Mouse (Mus musculus) testis, adult 2 months (tissue): ENCODE data around the gene Ankrd37. TPM values are rescaled to one million over a fixed set of nuclear protein-coding genes. Genes with fewer than 3 reads are reported as not detected.
A peak's percentile ranks its signal among the peaks of the same experiment; 100 is the strongest.

Experiments
- H3K27ac ChIP-seq: fragments of 200-500 bp; 2 replicates; pipeline ENCODE4 v1.5.1; 2012; ENCODE audit warnings: low read depth, low read length; ENCODE audit not compliant: control insufficient read depth, insufficient read depth
- H3K27me3 ChIP-seq: fragments of 200-500 bp; 2 replicates; pipeline ENCODE4 v1.6.1; 2012; ENCODE audit warnings: mild to moderate bottlenecking, low read length, moderate library complexity; ENCODE audit not compliant: control insufficient read depth, insufficient read depth
- H3K36me3 ChIP-seq: fragments of 200-500 bp; 2 replicates; pipeline ENCODE4 v1.6.1; 2012; ENCODE audit warnings: mild to moderate bottlenecking, low read length; ENCODE audit not compliant: control insufficient read depth, insufficient read depth
- H3K4me1 ChIP-seq: fragments of 200-500 bp; 2 replicates; pipeline ENCODE4 v1.6.1; 2012; ENCODE audit warnings: low read length; ENCODE audit not compliant: control insufficient read depth, insufficient read depth
- H3K4me3 ChIP-seq: fragments of 200-500 bp; 2 replicates; pipeline ENCODE4 v1.5.1; 2012; ENCODE audit warnings: low read depth, mild to moderate bottlenecking, low read length, moderate library complexity, mixed read lengths; ENCODE audit not compliant: control insufficient read depth
- CTCF ChIP-seq: fragments of 200-500 bp; IDR thresholded peaks from 2 replicates; pipeline ENCODE4 v1.5.1; 2012; ENCODE audit warnings: low read depth, mild to moderate bottlenecking, inconsistent platforms, low read length, moderate library complexity; ENCODE audit not compliant: control insufficient read depth, insufficient read depth, insufficient replicate concordance
- POLR2A ChIP-seq: fragments of 200-500 bp; IDR thresholded peaks from 2 replicates; pipeline ENCODE4 v1.6.1; 2012; ENCODE audit warnings: low read depth, mild to moderate bottlenecking, inconsistent platforms, low read length, moderate library complexity; ENCODE audit not compliant: control insufficient read depth
- polyA plus RNA-seq: library from polyadenylated mRNA; depleted of rRNA; stranded (reverse); fragments of >200 nt; gene quantifications from 2 replicates; pipeline ENCODE4 v1.2.3, GENCODE M21; 2012; rRNA removed

The Ankrd37 gene
- polyA plus RNA-seq: 3.0 and 3.7 TPM in 2 replicates

DNA sequence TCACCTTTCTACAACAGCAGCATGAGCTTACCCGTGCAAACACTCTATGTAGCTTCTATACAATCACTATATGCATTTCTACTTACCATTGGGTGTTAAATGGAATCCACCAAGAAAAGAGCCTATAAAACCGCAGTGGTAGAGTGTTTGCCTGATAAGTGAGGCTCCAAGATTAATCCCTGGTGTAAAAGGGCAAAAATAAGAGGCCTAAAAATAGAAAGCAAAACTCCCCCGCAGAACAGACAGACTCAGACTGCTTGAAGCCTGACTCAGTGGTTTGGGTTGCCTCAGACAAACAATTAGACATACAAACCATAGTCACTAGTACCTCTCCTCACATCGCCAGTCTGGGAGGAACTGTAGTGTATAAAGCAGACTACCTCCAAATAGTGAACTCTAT is at the start of gene Ankrd37:
TSS of gene Ankrd37 (minus strand) at position 112 of the 400 bp plus-strand sequence.
- TF ChIP-seq CTCF: no peak
- TF ChIP-seq POLR2A: no peak
- H3K36me3 ChIP-seq: no peaks in the 10 kb centered on the region
- no peak within 1 kb of the TSS for H3K4me3 ChIP-seq
- peaks cover 3% of the 10 kb centered on the region for H3K4me1 ChIP-seq
- H3K27ac ChIP-seq: no peak within 1 kb of the TSS
- no peaks in the 10 kb centered on the region for H3K27me3 ChIP-seq

DNA sequence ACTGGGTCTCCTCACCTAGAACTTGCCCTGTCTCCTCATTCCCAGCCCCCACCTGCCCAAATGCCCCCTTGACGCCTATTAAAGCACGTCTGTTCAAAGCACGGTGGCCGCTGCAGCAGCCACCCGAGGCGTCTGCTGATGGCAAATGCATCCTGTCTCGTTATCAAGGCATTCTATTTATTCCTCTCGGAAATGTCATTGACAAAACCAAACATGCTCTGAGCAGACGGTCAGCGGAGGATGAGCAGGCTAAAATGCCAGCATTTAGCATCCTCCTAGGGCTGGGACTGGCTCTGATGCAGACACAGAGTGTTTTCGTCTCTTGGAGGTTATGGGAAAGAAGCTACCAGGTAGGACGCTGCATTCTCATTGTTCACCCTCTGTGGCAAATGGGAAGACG is 34.8 kb upstream of the Ankrd37 start:
- no peak overlapping the region for H3K4me3 ChIP-seq
- no peaks in the 10 kb centered on the region for H3K27me3 ChIP-seq
- TF ChIP-seq POLR2A: no peak
- no peak for TF ChIP-seq CTCF
- peaks cover 3% of the 10 kb centered on the region for H3K36me3 ChIP-seq
- H3K27ac ChIP-seq: no peak overlapping the region
- no peaks in the 10 kb centered on the region for H3K4me1 ChIP-seq

DNA sequence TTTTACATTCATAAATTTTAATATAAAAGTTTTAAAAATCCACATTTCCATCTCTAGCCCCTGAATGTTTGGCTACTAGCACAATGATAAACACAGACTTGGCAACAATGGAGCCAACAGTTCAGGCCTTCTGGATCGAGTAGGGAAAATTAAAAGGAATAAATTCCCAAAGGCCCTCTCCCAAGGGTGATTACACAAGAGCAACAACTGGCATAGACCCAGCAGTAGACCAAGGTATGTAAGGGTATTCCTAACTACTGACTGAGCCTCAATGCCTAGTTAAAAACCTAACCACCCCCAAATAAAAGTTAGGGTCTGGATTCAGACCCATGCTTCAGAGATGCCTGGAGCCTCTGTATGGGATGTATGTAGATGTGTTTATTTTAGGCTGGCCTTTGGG is 34.2 kb upstream of the Ankrd37 start:
- no peak for TF ChIP-seq CTCF
- no peak for TF ChIP-seq POLR2A

DNA sequence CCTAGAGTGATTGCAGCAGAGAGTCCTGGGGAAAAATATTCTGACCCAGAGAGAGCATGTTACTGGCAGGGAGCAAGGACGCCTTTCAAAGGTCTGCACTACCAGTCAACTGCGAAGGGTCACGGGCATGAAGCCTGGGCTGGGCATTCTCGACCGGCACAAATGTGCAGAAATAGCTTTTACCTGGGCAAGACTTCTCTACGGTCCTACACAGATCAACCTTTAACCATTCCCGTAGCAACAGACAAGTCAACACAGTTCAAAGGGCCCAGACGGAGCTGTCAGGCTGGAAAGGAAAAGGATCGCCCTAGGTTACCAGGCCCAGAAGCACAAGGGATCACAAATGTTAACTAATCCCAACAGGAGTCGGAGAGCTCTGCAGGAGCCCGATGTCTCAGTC is 30.7 kb upstream of the Ankrd37 start:
- Histone ChIP-seq H3K4me3 (no peak overlapping the region), H3K4me1 (no peaks in the 10 kb centered on the region), H3K27me3 (no peaks in the 10 kb centered on the region), H3K27ac (no peak overlapping the region), H3K36me3 (peaks cover 1% of the 10 kb centered on the region; the same call in 1 of the 2 replicates)
- TF ChIP-seq POLR2A (no peak), CTCF (no peak)

More for the DNA sequence above, 34.2 kb upstream of the Ankrd37 start:
- H3K4me3 ChIP-seq: no peak overlapping the region
- no peak overlapping the region for H3K27ac ChIP-seq
- no peaks in the 10 kb centered on the region for H3K27me3 ChIP-seq
- no peaks in the 10 kb centered on the region for H3K4me1 ChIP-seq
- H3K36me3 ChIP-seq: peaks cover 3% of the 10 kb centered on the region

DNA sequence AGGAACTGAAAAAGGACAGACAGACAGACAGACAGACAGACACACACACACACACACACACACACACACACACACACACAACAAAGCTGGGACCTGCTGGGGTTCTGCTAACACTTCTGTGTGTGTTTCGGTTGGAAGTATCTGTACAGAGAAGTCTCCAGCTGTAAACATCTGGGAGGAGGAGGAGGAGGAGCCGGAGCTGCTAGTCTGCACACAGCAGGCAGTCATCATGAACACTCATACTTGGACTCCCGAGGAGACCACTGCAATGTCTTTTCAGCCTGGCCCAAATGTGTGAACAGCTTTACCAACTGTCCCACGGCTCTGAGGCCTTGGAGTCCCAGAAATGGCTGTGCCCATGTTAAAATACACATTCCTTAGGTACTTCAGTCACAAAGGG is 18.9 kb upstream of the Ankrd37 start:
- H3K4me3 ChIP-seq: no peak overlapping the region
- H3K27ac ChIP-seq: no peak overlapping the region
- TF ChIP-seq CTCF (no peak), POLR2A (no peak)
- no peaks in the 10 kb centered on the region for H3K27me3 ChIP-seq
- H3K36me3 ChIP-seq: no peaks in the 10 kb centered on the region
- H3K4me1 ChIP-seq: peaks cover 7% of the 10 kb centered on the region

DNA sequence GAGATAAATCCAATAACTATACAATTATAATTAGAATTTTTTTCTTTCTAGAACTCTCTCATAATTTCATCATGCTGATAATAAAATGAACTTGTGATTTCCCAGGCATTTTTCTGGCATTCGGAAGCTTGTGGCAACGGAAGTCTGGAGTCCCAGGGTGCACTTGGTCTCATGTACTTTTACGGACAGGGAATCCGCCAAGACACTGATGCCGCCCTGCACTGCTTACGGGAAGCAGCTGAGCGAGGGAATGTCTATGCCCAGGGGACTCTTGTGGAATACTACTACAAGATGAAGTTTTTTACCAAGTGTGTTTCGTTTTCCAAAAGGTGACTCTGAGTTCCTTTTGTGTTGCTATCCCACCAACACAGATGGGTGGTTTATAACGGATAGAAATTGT is 17.3 kb upstream of the Ankrd37 start:
- TF ChIP-seq CTCF (no peak), POLR2A (no peak)
- no peak overlapping the region for H3K27ac ChIP-seq
- H3K4me1 ChIP-seq: peaks cover 7% of the 10 kb centered on the region
- H3K27me3 ChIP-seq: no peaks in the 10 kb centered on the region
- no peak overlapping the region for H3K4me3 ChIP-seq
- H3K36me3 ChIP-seq: no peaks in the 10 kb centered on the region

DNA sequence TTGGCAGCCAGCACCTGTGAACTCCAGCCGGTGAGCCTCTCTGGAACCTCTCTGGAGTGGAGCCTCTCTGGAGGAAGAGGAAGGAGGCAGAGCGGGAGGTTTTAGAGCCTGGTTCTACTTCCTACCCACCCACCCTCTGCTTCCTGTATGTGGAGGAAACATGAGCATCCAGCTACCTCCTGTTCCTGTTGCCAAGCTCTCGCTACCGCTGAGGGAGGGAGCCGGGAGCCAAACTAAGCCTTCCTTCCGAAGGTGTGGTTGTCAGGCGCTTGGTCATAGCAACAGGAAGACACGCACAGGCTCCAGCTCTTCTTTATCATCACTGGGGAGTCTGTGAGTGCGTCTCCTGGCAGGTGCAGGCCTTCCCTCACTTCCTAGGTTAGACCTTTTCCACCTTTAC is 16.7 kb upstream of the Ankrd37 start:
- Histone ChIP-seq H3K27ac (no peak overlapping the region), H3K4me3 (peak overlapping the region; percentile 10), H3K27me3 (no peaks in the 10 kb centered on the region), H3K4me1 (peaks cover 7% of the 10 kb centered on the region), H3K36me3 (no peaks in the 10 kb centered on the region)
- TF ChIP-seq CTCF: no peak
- no peak for TF ChIP-seq POLR2A

DNA sequence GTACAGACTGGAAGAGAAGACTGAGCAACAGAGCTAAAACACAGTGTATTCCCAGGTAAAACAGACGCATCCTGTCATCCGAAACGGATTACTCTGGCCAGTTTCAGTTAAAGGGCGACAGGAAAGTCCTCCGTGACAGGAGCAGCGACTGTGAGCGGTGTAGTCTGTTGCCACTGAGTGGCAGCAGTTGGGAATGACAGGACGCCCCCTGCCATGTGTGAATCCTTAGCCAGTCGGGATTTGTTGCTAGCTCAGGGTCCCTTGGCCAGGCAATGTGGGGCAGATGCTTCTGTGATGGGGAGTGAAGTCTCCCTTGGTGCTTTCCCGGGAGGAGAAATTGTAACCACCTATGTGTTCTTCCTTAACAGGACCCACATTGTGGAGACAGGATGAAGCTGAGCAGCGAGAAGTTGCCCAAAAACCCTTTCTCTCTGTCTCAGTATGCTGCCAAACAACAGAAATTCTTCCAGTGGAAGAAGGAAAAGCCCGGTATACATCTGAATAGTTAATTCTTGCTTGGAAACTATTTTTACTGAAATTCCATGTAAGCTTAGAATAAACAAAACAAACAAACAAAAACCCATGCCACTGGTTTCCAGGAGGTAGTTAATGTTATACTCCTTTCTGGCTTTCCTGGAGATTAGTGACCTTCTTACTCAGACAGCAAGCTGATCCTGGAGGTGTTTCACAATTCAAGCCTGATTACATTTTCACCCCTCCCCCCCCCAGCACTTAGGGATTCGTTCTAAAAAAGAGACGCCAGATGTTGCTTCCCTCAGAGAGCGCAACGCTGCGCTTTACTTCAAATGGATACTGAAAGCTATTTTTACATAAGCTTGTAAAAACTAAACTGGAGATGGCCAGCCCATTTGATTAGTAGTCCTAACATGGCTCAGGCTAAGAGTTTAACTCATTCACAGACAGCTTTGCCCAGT is 5.5 kb upstream of the Ankrd37 start:
- TF ChIP-seq POLR2A: no peak
- TF ChIP-seq CTCF: no peak
- H3K27ac ChIP-seq: peak overlapping the region; percentile 45
- H3K4me1 ChIP-seq: peaks cover 12% of the 10 kb centered on the region
- no peaks in the 10 kb centered on the region for H3K27me3 ChIP-seq
- peak overlapping the region; percentile 77 for H3K4me3 ChIP-seq
- H3K36me3 ChIP-seq: no peaks in the 10 kb centered on the region
